Mouse (Mus musculus): ENCODE measurements around the gene H2-Q7. TPM values are rescaled to one million over a fixed set of nuclear protein-coding genes. Genes with fewer than 3 reads are reported as not detected.
"Not testable (repeated sequence)": the region's sequence is repeated elsewhere in the genome, so short reads cannot be mapped to it uniquely, and the experiment has no call there.

The H2-Q7 gene
- 1.6 and 3.3 TPM in 2 replicates for polyA plus RNA-seq (2015; fragmentation: Nextera tagmentation; extraction: Ambion mirVana)

DNA sequence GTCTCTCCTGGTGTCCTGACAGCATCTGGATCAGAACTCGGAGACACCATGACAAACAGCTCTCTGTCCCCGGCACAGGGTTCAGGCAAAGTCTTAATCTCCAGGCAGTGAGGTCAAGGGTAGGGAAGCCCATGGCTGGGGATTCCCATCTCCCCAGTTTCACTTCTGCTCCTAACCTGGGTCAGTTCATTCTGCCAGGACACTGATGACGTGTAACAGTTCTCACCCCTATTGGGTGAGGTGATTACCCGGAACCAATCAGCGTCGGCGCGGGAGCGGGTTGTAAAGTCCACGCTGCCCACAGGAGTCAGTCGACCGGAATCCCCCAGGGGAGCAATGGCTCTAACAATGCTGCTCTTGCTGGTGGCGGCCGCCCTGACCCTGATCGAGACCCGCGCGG, at the start of gene H2-Q7:
Gene H2-Q7 (plus strand): TSS at position 271 of the 400 bp plus-strand sequence.
- H3K36me3 ChIP-seq, H3K27ac ChIP-seq, H3K9me3 ChIP-seq, H3K4me1 ChIP-seq: not testable (repeated sequence)
- 3% methylated on average over 18 of the region's 18 CpGs for WGBS
- peak within 1 kb of the TSS; percentile 91 for H3K4me2 ChIP-seq
- peak within 1 kb of the TSS; percentile 51 for H3K4me3 ChIP-seq
- peaks cover 25% of the 10 kb centered on the region for H3K27me3 ChIP-seq
- ATAC-seq (ENCODE audit: insufficient number of reproducible peaks, insufficient read depth, low FRiP score, low TSS enrichment, low read depth), result 0 out of 2 replicates have a peak, but pooled peaks have one; percentile 66
- H3K9ac ChIP-seq, result peak within 1 kb of the TSS; percentile 70

DNA sequence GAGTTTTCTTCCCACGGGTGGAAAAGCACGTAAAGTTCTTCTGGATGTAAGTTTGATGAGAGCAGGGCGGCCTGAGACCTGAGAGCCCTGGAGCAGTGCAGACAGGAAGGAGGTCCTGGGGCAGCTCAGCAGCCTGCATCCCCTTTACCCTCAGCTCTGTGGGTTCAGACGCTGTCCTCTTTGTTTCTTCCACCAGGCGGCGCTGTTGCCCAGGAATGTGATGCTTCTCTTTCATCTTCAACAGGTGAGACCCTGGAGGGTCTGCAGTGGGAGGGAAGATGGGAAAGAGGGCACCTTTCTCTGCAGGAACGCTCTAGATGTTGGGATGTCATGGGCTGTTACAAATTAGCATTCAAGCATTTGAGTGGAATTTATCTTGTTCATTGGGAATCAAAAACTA, 49.2 kb upstream of the H2-Q7 start:
- not testable (repeated sequence) for H3K27ac ChIP-seq; H3K4me3 ChIP-seq; H3K4me1 ChIP-seq; H3K9me3 ChIP-seq; H3K9ac ChIP-seq; H3K36me3 ChIP-seq; ATAC-seq (ENCODE audit: insufficient number of reproducible peaks, insufficient read depth, low FRiP score, low TSS enrichment, low read depth); H3K4me2 ChIP-seq
- WGBS, result 5% methylated on average over 7 of the region's 7 CpGs
- peaks cover 14% of the 10 kb centered on the region for H3K27me3 ChIP-seq

DNA sequence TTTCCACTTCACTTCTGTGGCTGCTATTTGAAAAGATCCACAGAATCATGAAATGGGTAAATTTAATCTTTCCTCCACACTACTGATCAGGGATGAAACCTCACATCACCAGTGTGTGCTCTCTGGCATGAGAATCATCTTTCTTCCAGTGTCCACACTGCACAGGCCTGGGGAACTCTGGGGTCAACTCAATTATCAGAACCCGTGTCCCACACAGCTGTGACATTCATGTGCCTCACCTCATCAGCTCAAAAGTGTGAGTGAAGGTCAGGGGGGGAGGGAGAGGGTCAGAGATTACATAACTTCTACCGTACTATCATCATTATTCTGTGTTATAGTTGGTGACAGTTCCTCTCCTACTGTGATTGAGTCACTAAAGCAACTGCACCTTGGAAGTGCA, 46.3 kb upstream of the H2-Q7 start:
- WGBS, result 73% methylated on average over 2 of the region's 2 CpGs
- peaks cover 21% of the 10 kb centered on the region for H3K27me3 ChIP-seq
- not testable (repeated sequence) for H3K36me3 ChIP-seq; ATAC-seq (ENCODE audit: insufficient number of reproducible peaks, insufficient read depth, low FRiP score, low TSS enrichment, low read depth); H3K4me2 ChIP-seq; H3K27ac ChIP-seq; H3K4me1 ChIP-seq; H3K4me3 ChIP-seq; H3K9ac ChIP-seq; H3K9me3 ChIP-seq

DNA sequence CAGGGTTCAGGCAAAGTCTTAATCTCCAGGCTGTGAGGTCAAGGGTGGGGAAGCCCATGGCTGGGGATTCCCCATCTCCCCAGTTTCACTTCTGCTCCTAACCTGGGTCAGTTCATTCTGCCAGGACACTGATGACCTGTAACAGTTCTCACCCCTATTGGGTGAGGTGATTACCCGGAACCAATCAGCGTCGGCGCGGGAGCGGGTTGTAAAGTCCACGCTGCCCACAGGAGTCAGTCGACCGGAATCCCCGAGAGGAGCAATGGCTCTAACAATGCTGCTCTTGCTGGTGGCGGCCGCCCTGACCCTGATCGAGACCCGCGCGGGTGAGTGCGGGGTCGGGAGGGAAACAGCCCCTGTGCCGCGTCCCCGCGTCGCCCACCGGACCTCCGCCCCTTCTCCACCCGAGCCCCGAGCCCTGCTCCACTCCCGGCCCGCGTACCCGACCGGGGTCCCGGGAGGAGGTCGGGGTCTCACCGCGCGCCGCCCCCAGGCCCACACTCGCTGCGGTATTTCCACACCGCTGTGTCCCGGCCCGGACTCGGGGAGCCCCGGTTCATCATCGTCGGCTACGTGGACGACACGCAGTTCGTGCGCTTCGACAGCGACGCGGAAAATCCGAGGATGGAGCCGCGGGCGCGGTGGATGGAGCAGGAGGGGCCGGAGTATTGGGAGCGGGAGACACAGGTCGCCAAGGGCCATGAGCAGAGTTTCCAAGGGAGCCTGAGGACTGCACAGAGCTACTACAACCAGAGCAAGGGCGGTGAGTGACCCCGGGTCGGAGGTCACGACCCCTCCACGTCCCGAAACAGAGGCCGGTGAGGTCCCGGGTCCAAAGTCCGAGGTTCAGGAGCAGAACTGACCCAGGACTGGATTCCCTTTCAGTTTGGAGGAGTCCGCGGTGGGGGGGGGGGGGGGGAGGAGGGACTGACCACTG, 44.8 kb upstream of the H2-Q7 start:
- not testable (repeated sequence) for H3K4me1 ChIP-seq; H3K9ac ChIP-seq; ATAC-seq (ENCODE audit: insufficient number of reproducible peaks, insufficient read depth, low FRiP score, low TSS enrichment, low read depth); H3K27ac ChIP-seq; H3K36me3 ChIP-seq; H3K9me3 ChIP-seq
- Histone ChIP-seq H3K4me2 (peak overlapping the region; percentile 52), H3K4me3 (peak overlapping the region; percentile 27), H3K27me3 (peaks cover 21% of the 10 kb centered on the region)
- 2% methylated on average over 49 of the region's 75 CpGs for WGBS

DNA sequence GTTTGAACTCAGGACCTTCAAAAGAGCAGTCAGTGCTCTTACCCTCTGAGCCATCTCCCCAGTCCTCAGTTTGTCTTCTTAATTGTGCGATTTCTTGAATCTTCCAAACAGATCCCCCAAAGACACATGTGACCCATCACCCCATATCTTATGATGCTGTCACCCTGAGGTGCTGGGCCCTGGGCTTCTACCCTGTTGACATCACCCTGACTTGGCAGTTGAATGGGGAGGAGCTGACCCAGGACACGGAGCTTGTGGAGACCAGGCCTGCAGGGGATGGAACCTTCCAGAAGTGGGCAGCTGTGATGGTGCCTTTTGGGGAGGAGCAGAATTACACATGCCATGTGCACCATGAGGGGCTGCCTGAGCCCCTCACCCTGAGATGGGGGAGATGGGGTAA, 42.0 kb upstream of the H2-Q7 start:
- ATAC-seq (ENCODE audit: insufficient number of reproducible peaks, insufficient read depth, low FRiP score, low TSS enrichment, low read depth); H3K27ac ChIP-seq; H3K4me1 ChIP-seq; H3K9ac ChIP-seq; H3K4me2 ChIP-seq; H3K9me3 ChIP-seq; H3K4me3 ChIP-seq; H3K36me3 ChIP-seq: not testable (repeated sequence)
- WGBS, result 94% methylated on average over 2 of the region's 2 CpGs
- H3K27me3 ChIP-seq, result peaks cover 17% of the 10 kb centered on the region

- H3K27ac ChIP-seq; H3K9me3 ChIP-seq; H3K36me3 ChIP-seq; H3K4me3 ChIP-seq; ATAC-seq (ENCODE audit: insufficient number of reproducible peaks, insufficient read depth, low FRiP score, low TSS enrichment, low read depth); H3K27me3 ChIP-seq; H3K4me2 ChIP-seq; H3K4me1 ChIP-seq; H3K9ac ChIP-seq: not testable (repeated sequence)
- WGBS, result no CpG with 5 or more reads among the region's 1 CpGs
Observed at GRCm38 (mm10) chr17:35413057-35413456, 25.9 kb upstream of the H2-Q7 start.

GRCm38 (mm10) chr17:35415273-35416129, 23.5 kb upstream of the H2-Q7 start:
- not testable (repeated sequence) for ATAC-seq (ENCODE audit: insufficient number of reproducible peaks, insufficient read depth, low FRiP score, low TSS enrichment, low read depth); H3K4me3 ChIP-seq; H3K4me2 ChIP-seq; H3K9ac ChIP-seq; H3K27me3 ChIP-seq; H3K36me3 ChIP-seq; H3K4me1 ChIP-seq; H3K27ac ChIP-seq; H3K9me3 ChIP-seq
- WGBS, result 81% methylated on average over 3 of the region's 10 CpGs

DNA sequence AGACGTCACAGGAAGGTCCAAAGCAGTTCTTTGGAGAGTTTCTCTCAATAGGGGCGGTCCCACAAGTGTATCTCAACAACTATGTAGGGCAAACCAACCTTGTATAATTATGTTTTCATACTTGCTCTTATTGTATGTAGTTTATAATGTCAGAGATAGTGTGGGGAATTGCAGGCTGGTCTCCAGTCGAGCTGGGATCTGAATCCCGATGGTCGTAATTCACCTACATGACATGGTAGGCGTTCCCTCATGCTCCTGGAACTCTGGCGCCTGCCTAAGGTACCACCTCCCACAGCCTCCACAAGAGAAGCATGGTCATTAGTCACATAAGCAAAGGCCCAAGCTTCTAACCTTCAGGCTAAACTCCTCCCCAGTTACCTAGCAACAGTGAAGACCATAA, 20.2 kb upstream of the H2-Q7 start:
- no peak overlapping the region for H3K27ac ChIP-seq
- peaks cover 26% of the 10 kb centered on the region for H3K27me3 ChIP-seq
- 82% methylated on average over 7 of the region's 7 CpGs for WGBS
- no peaks in the 10 kb centered on the region for H3K9me3 ChIP-seq
- H3K4me3 ChIP-seq, result no peak overlapping the region
- no peak for ATAC-seq (ENCODE audit: insufficient number of reproducible peaks, insufficient read depth, low FRiP score, low TSS enrichment, low read depth)
- no peaks in the 10 kb centered on the region for H3K4me1 ChIP-seq
- H3K36me3 ChIP-seq, result no peaks in the 10 kb centered on the region
- H3K9ac ChIP-seq, result no peak overlapping the region
- H3K4me2 ChIP-seq, result no peak overlapping the region

- H3K27me3 ChIP-seq, result peaks cover 30% of the 10 kb centered on the region
- not testable (repeated sequence) for H3K9ac ChIP-seq, H3K27ac ChIP-seq, H3K36me3 ChIP-seq, H3K4me3 ChIP-seq, H3K9me3 ChIP-seq, H3K4me2 ChIP-seq, H3K4me1 ChIP-seq
- ATAC-seq (ENCODE audit: insufficient number of reproducible peaks, insufficient read depth, low FRiP score, low TSS enrichment, low read depth), result 0 out of 2 replicates have a peak, but pooled peaks have one; percentile 20
- 58% methylated on average over 4 of the region's 4 CpGs for WGBS
Observed at GRCm38 (mm10) chr17:35419564-35419963, 19.4 kb upstream of the H2-Q7 start.

DNA sequence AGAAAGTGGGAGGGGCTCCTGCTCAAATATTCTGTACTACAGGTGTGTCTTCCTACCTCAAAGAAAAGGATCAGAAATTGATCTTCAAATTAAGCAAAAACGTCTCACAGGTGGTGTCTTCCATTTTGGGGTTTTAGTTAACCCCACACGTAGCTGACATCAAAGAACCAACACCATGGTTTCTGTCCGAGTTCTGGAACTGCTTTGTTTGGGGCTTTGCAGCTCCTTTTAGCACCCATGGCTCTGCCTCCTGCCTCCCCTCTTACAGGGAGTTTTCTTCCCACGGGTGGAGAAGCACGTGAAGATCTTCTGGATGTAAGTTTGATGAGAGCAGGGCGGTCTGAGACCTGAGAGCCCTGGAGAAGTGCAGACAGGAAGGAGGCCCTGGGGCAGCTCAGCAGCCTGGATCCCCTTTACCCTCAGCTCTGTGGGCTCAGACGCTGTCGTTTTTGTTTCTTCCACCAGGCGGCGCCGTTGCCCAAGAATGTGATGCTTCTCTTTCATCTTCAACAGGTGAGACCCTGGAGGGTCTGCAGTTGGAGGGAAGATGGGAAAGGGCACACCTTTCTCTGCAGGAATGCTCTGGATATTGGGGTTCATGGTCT, 18.6 kb upstream of the H2-Q7 start:
- H3K36me3 ChIP-seq; H3K4me1 ChIP-seq; ATAC-seq (ENCODE audit: insufficient number of reproducible peaks, insufficient read depth, low FRiP score, low TSS enrichment, low read depth); H3K4me2 ChIP-seq; H3K9me3 ChIP-seq; H3K9ac ChIP-seq; H3K4me3 ChIP-seq; H3K27ac ChIP-seq: not testable (repeated sequence)
- 13% methylated on average over 11 of the region's 11 CpGs for WGBS
- peaks cover 37% of the 10 kb centered on the region for H3K27me3 ChIP-seq

GRCm38 (mm10) chr17:35421331-35421730, 17.6 kb upstream of the H2-Q7 start:
- not testable (repeated sequence) for H3K27ac ChIP-seq

More at GRCm38 (mm10) chr17:35421331-35421730, 17.6 kb upstream of the H2-Q7 start:
- H3K27me3 ChIP-seq, result peaks cover 47% of the 10 kb centered on the region
- not testable (repeated sequence) for ATAC-seq (ENCODE audit: insufficient number of reproducible peaks, insufficient read depth, low FRiP score, low TSS enrichment, low read depth); H3K9ac ChIP-seq; H3K4me1 ChIP-seq; H3K36me3 ChIP-seq; H3K4me2 ChIP-seq; H3K9me3 ChIP-seq; H3K4me3 ChIP-seq
- WGBS, result 87% methylated on average over 4 of the region's 4 CpGs
